In the genomic region with DNA sequence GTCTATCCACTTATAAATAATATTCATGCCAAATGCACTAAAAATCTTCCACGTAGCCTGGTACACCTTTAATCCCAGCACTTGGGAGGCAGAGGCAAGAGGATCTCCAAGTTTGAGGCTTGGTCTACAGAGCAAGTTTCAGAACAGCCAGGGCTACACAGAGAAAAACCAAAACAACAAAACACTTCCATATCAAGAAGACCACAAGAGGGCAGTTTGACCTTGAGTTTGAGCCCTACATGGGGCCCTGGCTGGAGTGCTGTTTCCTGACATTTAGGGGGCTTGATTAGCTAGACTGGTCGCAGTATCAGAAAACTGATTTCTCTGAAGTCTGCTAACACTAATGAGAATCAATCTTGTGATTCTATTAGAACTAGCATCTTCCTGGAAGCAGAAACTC, we compare ENCODE assay signal across 9 mouse cellular contexts. TPM values are rescaled to one million over a fixed set of nuclear protein-coding genes. Genes with fewer than 3 reads are reported as not detected.
DNase-seq lines count a peak whose midpoint lies in the region; TF ChIP-seq lines count a peak whose summit lies in the region.
"Had no signal": no experiment of that assay in that cellular context is flagged by ENCODE, and none has a peak within 500 bp of the region (broad histone marks: within the 10 kb centered on the region; RNA-seq: fewer than 3 reads in every experiment).

No protein-coding gene starts in this region.

- no peaks in the 10 kb centered on the region for H3K27me3 ChIP-seq in ES-Bruce4 (ENCODE audit: control insufficient read depth, insufficient read depth, low read length, poor library complexity, severe bottlenecking)

- no peak overlapping the region for H3K9ac ChIP-seq in ES-Bruce4 (ENCODE audit: low read depth, poor library complexity, severe bottlenecking)

- H3K9me3 ChIP-seq in ES-Bruce4 (replicated peaks; ENCODE audit: control insufficient read depth, insufficient read depth, low read length, poor library complexity, severe bottlenecking), result no peaks in the 10 kb centered on the region

- no peaks in the 10 kb centered on the region for H3K4me1 ChIP-seq in ES-Bruce4 (ENCODE audit: control insufficient read depth, insufficient read depth, low read length)

- no peak for TF ChIP-seq POLR2A in ES-Bruce4 (IDR thresholded peaks at IDR 0.05; ENCODE audit: insufficient read depth, low read length)

- H3K27ac ChIP-seq in ES-Bruce4 (ENCODE audit: insufficient read depth, low read length), result no peak overlapping the region

- TF ChIP-seq EP300 in ES-Bruce4 (IDR thresholded peaks at IDR 0.05; ENCODE audit: insufficient read depth, low read depth, low read length), result no peak

- H3K4me3 ChIP-seq in ES-Bruce4 (ENCODE audit: low read depth, low read length), result no peak overlapping the region

- DNase-seq in kidney, postnatal 10 days, result peak; percentile 29
- DNase-seq in kidney, postnatal 36 days, result no peak
- DNase-seq in 416B (ENCODE audit: low read depth), result peak; percentile 76
- peak; percentile 13 for DNase-seq in forelimb bud, embryonic 11.5 days (ENCODE audit: low read depth, low spot score)
- no peak for DNase-seq in adrenal gland, postnatal 14 days
- no peak for DNase-seq in gastrocnemius, postnatal 4 days (ENCODE audit: low spot score in 2 of 2)
- DNase-seq in left cerebral cortex, adult 18-20 months (ENCODE audit: low spot score in 2 of 2), result no peak
- DNase-seq: adrenal gland, adult 8-10 months had no signal

- peak; percentile 14 for TF ChIP-seq CTCF in ES-Bruce4 (IDR thresholded peaks at IDR 0.05; ENCODE audit: low read depth, low read length)

- no peaks in the 10 kb centered on the region for H3K36me3 ChIP-seq in ES-Bruce4 (ENCODE audit: control insufficient read depth, insufficient read depth, low read length, poor library complexity, severe bottlenecking)

RNA-seq across cellular contexts. Expression of a gene that starts 18.0 kb away (rescaled TPM):
- polyA plus RNA-seq in ES-Bruce4 (2011; ENCODE audit: insufficient read depth, insufficient read length, low read depth, missing spikeins), result 39.1 and 46.1 TPM in 2 replicates
- total RNA-seq in adrenal gland, postnatal 14 days (2021), result 38.3 and 40.4 TPM in 2 replicates
- total RNA-seq in gastrocnemius, postnatal 4 days (2021), result 10 to 100 TPM; 25.0 to 29.1 TPM
- 10 to 100 TPM; 27.2 to 27.5 TPM for total RNA-seq in left cerebral cortex, adult 18-20 months (2021)

RNA-seq across cellular contexts. Expression of a gene that starts 18.2 kb away (rescaled TPM):
- 81.7 and 92.1 TPM in 2 replicates for polyA plus RNA-seq in ES-Bruce4 (2011; ENCODE audit: insufficient read depth, insufficient read length, low read depth, missing spikeins)
- 63.7 and 66.8 TPM in 2 replicates for total RNA-seq in adrenal gland, postnatal 14 days (2021)
- total RNA-seq in gastrocnemius, postnatal 4 days (2021), result 10 to 100 TPM; 50.4 to 53.9 TPM
- total RNA-seq in left cerebral cortex, adult 18-20 months (2021), result 10 to 100 TPM; 49.2 to 49.5 TPM

Comparison
In these comparisons a context has a peak if more than half of its experiments do, and no peak if none do; other contexts are left out.
1. DNase-seq: peak in kidney, postnatal 10 days (single experiment), 416B (single experiment) and forelimb bud, embryonic 11.5 days (single experiment); none in kidney, postnatal 36 days (0 of 2), adrenal gland, postnatal 14 days (single experiment), gastrocnemius, postnatal 4 days (0 of 2) and left cerebral cortex, adult 18-20 months (0 of 2).